Mouse (Mus musculus): ENCODE measurements at regions not wholly inside any gene's neighbourhood (a gene's known extent, or its start where the extent isn't known, plus 50 kb on each side); places are given as distances from the start of the nearest gene placed in this dataset.

DNA sequence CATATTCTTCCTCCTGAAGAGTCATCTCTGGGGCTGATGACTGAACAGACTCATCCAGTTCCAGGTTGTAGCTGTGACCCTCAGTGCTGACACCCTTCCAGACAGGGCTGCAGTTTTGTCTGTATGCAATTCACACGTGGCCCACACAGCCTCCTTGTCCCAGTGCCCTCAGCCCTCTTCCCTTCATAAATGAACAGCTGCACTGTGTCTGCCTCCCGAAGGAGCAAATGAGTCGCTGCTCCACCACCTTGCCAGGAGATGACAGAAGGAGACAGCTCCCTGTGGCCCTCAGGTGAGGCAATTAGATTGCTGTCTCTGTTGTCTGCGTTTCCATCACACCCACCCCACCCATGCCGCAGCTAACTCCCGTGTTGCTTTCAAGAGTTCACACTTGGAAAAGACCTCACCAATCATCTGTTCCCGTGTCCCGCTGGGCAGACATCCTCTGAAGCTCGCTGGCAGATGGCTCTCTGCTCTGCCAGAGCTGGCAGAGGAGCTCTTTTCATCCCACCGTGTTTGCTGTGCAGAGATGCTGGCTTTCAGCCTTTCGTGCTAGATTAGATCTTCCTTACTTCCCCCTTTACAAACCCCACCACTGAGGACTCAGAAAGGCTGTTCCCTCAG, 135.5 kb upstream of the Slc35f3 start:
- no peak for DNase-seq (ENCODE audit: low spot score)
- Histone ChIP-seq H3K4me1 (replicated peaks; ENCODE audit: control insufficient read depth, insufficient read depth) (no peaks in the 10 kb centered on the region), H3K4me2 (replicated peaks; ENCODE audit: low read depth) (no peak overlapping the region), H3K27me3 (ENCODE audit: control insufficient read depth, insufficient read depth, low read length) (no peaks in the 10 kb centered on the region), H3K4me3 (ENCODE audit: low read depth, low read length) (no peak overlapping the region), H3K9me3 (ENCODE audit: control insufficient read depth, low read length) (no peaks in the 10 kb centered on the region), H3K36me3 (ENCODE audit: control insufficient read depth, insufficient read depth, low read length) (no peaks in the 10 kb centered on the region), H3K27ac (replicated peaks) (no peak overlapping the region), H3K9ac (ENCODE audit: low read length) (no peak overlapping the region)
- 35% methylated on average over 11 of the region's 11 CpGs for WGBS
- ATAC-seq (ENCODE audit: low FRiP score, low TSS enrichment), result no peak
- no peak for TF ChIP-seq EP300 (optimal IDR thresholded peaks at IDR 0.05)
- TF ChIP-seq CTCF (IDR thresholded peaks at IDR 0.05; ENCODE audit: low read depth), result no peak

DNA sequence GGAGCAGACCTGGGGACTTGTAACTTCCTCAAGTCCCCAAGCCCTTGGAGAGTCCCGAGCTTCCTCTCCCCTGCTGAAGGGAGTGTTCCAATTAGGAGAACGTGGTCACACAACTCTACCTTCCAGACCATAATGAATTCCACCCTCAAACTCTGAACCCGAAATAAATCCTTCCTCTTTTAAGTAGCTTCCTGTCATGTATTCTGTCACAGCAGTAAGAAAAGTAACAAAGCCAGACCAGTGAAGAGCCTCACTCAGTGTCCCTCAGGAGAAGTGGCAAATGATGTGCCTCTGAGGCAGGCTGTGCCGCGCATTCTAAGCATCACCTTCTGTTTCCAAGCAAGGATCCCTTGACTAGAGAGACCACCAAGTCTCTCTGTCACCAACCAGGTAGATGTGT, 134.4 kb upstream of the Slc35f3 start:
- TF ChIP-seq CTCF (IDR thresholded peaks at IDR 0.05; ENCODE audit: low read depth) (no peak), EP300 (optimal IDR thresholded peaks at IDR 0.05) (no peak)

DNA sequence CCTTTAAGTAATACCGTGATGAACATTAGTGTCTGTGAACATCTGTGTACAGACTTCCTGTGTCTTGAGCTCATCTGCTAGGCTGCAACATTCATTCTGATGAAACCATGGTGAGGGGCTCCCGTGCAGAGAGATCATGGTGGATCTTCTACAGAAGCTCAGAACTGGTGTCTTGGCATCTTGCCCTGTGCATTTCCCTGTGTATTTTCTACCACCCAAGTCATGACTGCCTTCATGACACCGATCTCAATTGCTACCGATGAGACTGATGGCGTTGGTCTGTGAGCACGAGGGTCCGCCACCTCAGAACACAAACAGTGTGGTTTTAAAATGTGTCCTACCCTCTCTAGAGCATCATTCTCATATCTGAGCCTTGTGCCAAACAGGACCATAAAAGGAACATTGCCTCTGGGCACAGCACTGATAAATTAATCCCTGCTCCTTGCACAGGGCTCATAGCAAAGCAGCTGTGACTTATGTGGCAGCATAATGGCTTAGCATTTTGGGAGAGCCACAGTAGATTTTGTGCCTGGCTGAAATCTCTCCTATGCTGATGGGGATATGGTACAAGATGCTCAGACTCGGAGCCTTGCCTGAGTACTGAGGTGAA, 132.8 kb upstream of the Slc35f3 start:
- no peak overlapping the region for H3K27ac ChIP-seq (replicated peaks)
- H3K9ac ChIP-seq (ENCODE audit: low read length), result no peak overlapping the region
- H3K4me1 ChIP-seq (replicated peaks; ENCODE audit: control insufficient read depth, insufficient read depth), result no peaks in the 10 kb centered on the region
- TF ChIP-seq CTCF (IDR thresholded peaks at IDR 0.05; ENCODE audit: low read depth) (no peak), EP300 (optimal IDR thresholded peaks at IDR 0.05) (no peak)
- WGBS, result 65% methylated on average over 8 of the region's 8 CpGs
- H3K4me2 ChIP-seq (replicated peaks; ENCODE audit: low read depth), result no peak overlapping the region
- H3K27me3 ChIP-seq (ENCODE audit: control insufficient read depth, insufficient read depth, low read length), result no peaks in the 10 kb centered on the region
- DNase-seq (ENCODE audit: low spot score), result no peak
- no peak for ATAC-seq (ENCODE audit: low FRiP score, low TSS enrichment)
- H3K36me3 ChIP-seq (ENCODE audit: control insufficient read depth, insufficient read depth, low read length), result no peaks in the 10 kb centered on the region
- no peaks in the 10 kb centered on the region for H3K9me3 ChIP-seq (ENCODE audit: control insufficient read depth, low read length)
- no peak overlapping the region for H3K4me3 ChIP-seq (ENCODE audit: low read depth, low read length)

More for the DNA sequence above, 134.4 kb upstream of the Slc35f3 start:
- Histone ChIP-seq H3K4me3 (ENCODE audit: low read depth, low read length) (no peak overlapping the region), H3K9me3 (ENCODE audit: control insufficient read depth, low read length) (no peaks in the 10 kb centered on the region), H3K36me3 (ENCODE audit: control insufficient read depth, insufficient read depth, low read length) (no peaks in the 10 kb centered on the region), H3K27me3 (ENCODE audit: control insufficient read depth, insufficient read depth, low read length) (no peaks in the 10 kb centered on the region), H3K9ac (ENCODE audit: low read length) (no peak overlapping the region), H3K27ac (replicated peaks) (no peak overlapping the region), H3K4me2 (replicated peaks; ENCODE audit: low read depth) (no peak overlapping the region), H3K4me1 (replicated peaks; ENCODE audit: control insufficient read depth, insufficient read depth) (no peaks in the 10 kb centered on the region)
- ATAC-seq (ENCODE audit: low FRiP score, low TSS enrichment) (no peak), DNase-seq (ENCODE audit: low spot score) (no peak)
- WGBS, result 72% methylated on average over 5 of the region's 5 CpGs

DNA sequence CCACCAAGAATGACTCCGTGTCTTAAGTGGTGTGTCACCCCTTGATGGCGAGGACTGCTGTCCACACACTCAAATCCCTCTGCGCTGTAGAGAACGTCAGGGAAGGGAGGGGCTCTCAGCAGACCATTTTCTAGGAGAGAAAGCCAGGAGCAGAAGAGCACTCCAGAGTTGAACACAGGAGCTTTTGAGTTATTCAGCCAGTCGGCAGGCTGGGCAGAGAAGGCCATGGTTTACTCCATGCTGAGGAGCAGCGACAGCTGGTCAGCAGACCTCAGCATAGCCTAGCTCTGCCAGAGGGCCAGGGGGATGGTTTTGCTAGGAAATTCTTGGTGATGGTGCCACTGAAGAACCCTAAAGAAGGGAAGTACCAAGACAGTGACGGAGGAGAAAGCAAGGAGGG, 132.0 kb upstream of the Slc35f3 start:
- no peaks in the 10 kb centered on the region for H3K9me3 ChIP-seq (ENCODE audit: control insufficient read depth, low read length)
- no peaks in the 10 kb centered on the region for H3K36me3 ChIP-seq (ENCODE audit: control insufficient read depth, insufficient read depth, low read length)
- TF ChIP-seq CTCF (IDR thresholded peaks at IDR 0.05; ENCODE audit: low read depth) (no peak), EP300 (optimal IDR thresholded peaks at IDR 0.05) (no peak)
- ATAC-seq (ENCODE audit: low FRiP score, low TSS enrichment), result no peak
- no peaks in the 10 kb centered on the region for H3K4me1 ChIP-seq (replicated peaks; ENCODE audit: control insufficient read depth, insufficient read depth)
- H3K27ac ChIP-seq (replicated peaks), result no peak overlapping the region
- WGBS, result 66% methylated on average over 7 of the region's 7 CpGs
- no peaks in the 10 kb centered on the region for H3K27me3 ChIP-seq (ENCODE audit: control insufficient read depth, insufficient read depth, low read length)
- no peak overlapping the region for H3K4me3 ChIP-seq (ENCODE audit: low read depth, low read length)
- H3K4me2 ChIP-seq (replicated peaks; ENCODE audit: low read depth), result no peak overlapping the region
- DNase-seq (ENCODE audit: low spot score), result no peak
- H3K9ac ChIP-seq (ENCODE audit: low read length), result no peak overlapping the region

DNA sequence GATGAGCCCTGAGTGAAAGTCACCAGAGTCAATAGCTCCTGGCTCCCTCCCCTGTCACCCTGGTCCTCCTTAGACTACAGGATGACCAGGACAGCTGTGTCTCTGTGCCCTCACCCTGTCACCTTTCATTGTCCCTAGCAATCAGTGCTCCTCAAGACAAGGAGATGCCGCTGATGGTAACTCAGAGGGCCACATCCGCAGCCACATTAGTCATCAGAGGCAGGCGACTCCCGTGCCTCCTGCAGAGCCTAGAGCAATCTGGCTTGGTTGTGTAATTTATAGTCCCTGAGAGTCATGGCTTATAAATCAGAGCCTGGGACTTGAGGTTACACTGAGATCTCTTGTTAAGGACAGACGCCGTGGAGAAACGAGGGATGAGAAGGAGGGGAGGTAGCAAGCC, 123.9 kb upstream of the Slc35f3 start:
- no peak for ATAC-seq (ENCODE audit: low FRiP score, low TSS enrichment)
- no peak for DNase-seq (ENCODE audit: low spot score)
- Histone ChIP-seq H3K4me3 (ENCODE audit: low read depth, low read length) (no peak overlapping the region), H3K4me2 (replicated peaks; ENCODE audit: low read depth) (no peak overlapping the region), H3K9me3 (ENCODE audit: control insufficient read depth, low read length) (no peaks in the 10 kb centered on the region), H3K9ac (ENCODE audit: low read length) (no peak overlapping the region), H3K4me1 (replicated peaks; ENCODE audit: control insufficient read depth, insufficient read depth) (no peaks in the 10 kb centered on the region), H3K36me3 (ENCODE audit: control insufficient read depth, insufficient read depth, low read length) (no peaks in the 10 kb centered on the region), H3K27me3 (ENCODE audit: control insufficient read depth, insufficient read depth, low read length) (no peaks in the 10 kb centered on the region), H3K27ac (replicated peaks) (no peak overlapping the region)
- WGBS, result 57% methylated on average over 7 of the region's 7 CpGs
- TF ChIP-seq CTCF (IDR thresholded peaks at IDR 0.05; ENCODE audit: low read depth), result no peak
- no peak for TF ChIP-seq EP300 (optimal IDR thresholded peaks at IDR 0.05)

DNA sequence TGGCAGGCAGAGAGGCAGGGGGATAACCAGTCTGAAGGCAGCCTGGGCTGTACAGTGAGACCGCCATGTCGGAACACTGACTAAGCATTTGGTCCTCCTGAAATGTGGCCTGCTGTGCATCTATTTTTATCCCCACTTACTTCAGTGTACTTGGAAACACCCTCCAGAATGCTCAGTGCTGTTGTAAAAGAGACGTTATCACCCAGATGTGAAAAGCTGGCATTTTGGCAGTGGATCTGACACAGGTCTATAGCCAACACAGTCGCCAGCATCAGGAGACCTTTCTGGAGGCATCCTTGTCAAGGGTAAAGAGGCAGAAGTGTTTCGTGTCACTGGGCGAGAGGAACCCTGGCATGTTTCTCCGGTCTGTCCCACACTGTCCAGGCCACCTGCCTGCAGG, 122.1 kb upstream of the Slc35f3 start:
- TF ChIP-seq EP300 (optimal IDR thresholded peaks at IDR 0.05) (no peak), CTCF (IDR thresholded peaks at IDR 0.05; ENCODE audit: low read depth) (no peak)
- WGBS, result 93% methylated on average over 7 of the region's 7 CpGs
- no peak overlapping the region for H3K27ac ChIP-seq (replicated peaks)
- no peaks in the 10 kb centered on the region for H3K9me3 ChIP-seq (ENCODE audit: control insufficient read depth, low read length)
- ATAC-seq (ENCODE audit: low FRiP score, low TSS enrichment) (no peak), DNase-seq (ENCODE audit: low spot score) (no peak)
- no peaks in the 10 kb centered on the region for H3K36me3 ChIP-seq (ENCODE audit: control insufficient read depth, insufficient read depth, low read length)
- no peak overlapping the region for H3K4me2 ChIP-seq (replicated peaks; ENCODE audit: low read depth)
- no peak overlapping the region for H3K9ac ChIP-seq (ENCODE audit: low read length)
- H3K4me1 ChIP-seq (replicated peaks; ENCODE audit: control insufficient read depth, insufficient read depth), result no peaks in the 10 kb centered on the region
- no peaks in the 10 kb centered on the region for H3K27me3 ChIP-seq (ENCODE audit: control insufficient read depth, insufficient read depth, low read length)
- H3K4me3 ChIP-seq (ENCODE audit: low read depth, low read length), result no peak overlapping the region

Measured in stomach, postnatal 0 days (tissue).